Mouse (Mus musculus): ENCODE measurements around the gene Neurl1a.
"Not testable (repeated sequence)": the region's sequence is repeated elsewhere in the genome, so short reads cannot be mapped to it uniquely, and the experiment has no call there.

Neurl1a gene

DNA sequence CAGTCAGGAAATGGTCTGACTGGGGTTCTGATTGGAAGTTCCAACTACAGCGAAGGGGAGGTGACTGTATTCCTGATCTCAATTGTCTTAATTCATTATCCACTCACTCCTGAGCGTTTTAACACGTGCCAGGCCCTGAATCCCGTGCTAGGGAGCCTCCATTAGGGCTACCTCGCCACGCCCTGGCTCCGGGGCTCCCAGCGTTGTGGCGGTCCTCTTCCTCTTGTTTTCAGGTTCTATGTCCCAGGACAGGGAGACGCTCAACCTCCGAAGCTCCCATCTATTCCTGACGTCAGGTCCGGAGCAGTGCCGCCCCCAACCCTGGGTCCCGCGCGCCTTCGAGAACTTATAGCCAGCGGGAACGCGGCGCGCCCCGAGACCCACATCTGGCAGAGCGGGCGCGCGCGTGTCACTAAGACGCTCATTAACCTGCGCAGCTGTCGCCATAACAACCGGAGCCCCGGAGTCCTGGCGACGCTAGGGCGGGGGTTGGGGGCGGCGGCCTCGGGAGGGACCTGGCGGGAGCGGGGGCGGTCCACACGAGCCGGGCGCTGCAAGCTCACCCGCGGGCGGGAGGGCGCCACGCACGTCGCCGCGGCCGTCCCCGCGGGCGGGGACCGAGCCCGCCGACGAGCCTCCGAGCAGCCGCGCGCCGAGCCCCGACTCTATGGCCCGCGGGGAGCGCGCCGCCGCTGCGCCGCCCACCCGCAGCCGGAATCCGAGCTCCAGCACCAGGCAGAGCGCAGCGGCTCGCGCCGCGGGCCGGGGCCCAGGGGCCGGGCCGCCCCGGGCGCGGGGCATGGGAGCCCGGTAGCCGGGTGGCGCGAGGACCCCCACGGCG is at the start of gene Neurl1a:
Neurl1a (plus strand) TSS at position 390 of the 841 bp plus-strand sequence.
- in situ Hi-C loops (cut with MboI; ENCODE audit: low sequenced_read_pairs) = no loop called here

GRCm38 (mm10) chr19:47128835-47129234 is 49.8 kb upstream of the Neurl1a start:
- in situ Hi-C loops (cut with MboI; ENCODE audit: low sequenced_read_pairs) = no loop called here

- in situ Hi-C loops (cut with MboI; ENCODE audit: low sequenced_read_pairs) = no loop called here
Observed at GRCm38 (mm10) chr19:47130551-47131125, 48.0 kb upstream of the Neurl1a start.

GRCm38 (mm10) chr19:47133161-47133560 is 45.5 kb upstream of the Neurl1a start:
- in situ Hi-C loops (cut with MboI; ENCODE audit: low sequenced_read_pairs) = no loop called here

DNA sequence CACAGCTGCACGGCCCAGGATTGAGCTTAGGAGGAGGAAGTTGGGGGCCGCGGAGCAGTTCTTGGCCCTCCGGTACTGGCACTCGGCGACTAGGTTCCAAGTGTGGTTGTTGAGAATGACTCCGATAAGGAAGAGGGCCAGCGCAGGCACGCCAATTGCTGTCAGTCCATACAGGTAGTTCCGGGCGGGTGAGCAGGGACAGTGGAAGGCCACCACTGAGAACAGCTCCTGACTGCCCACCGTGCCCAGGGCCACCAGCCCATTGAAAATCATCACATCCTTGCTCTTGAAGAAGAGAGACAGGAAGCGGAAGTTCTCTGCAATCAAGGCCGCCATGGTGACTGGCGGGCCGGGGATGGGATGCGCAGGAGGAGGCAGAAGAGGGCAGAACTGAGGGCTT is 43.1 kb upstream of the Neurl1a start:
- in situ Hi-C loops (cut with MboI; ENCODE audit: low sequenced_read_pairs) = no loop called here

DNA sequence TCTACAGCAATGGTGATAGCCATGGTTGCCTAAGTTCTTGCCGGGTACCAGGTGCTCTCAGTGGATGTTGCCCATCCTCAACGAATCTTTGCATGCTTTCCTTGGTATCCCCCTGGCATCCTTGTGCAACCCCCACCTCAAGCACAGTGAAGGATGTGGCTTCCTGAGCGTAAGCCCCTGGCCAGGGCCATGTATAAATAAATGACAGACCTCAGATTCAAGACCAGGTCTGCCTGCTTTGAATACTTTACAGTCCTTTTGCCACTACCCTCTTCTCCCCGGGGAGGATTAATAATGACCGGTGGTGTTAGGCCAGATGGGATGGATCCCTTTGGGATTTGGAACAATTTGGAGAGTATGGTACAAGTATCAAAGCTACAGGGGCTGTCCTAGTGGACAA is 42.5 kb upstream of the Neurl1a start:
- in situ Hi-C loops (cut with MboI; ENCODE audit: low sequenced_read_pairs) = no loop called here

DNA sequence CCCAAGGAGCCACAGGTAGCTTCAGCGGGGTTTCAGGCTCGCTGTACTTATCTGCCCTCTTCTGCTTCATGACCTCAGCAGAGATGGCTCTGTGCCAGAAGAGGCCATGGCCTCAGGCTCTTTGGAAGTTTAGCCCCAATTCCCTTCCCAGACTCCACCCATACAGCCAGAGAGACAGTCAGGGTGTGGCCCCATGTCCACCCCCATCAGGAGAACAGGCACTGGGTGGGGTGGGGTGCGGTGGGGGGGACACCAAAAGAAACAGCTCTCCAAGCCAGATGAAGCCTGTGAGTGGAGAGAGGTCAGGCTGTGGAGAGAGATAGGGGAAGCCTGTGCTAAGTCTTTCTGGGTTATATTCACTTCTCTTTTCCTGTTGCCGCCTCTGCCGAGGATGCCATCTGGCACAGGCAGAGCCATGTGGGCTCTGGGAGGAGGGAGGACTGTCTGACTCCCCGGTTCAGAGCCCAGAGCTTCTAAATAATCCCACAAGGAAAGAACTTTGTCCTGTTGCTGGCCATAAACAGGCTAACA is 41.5 kb upstream of the Neurl1a start:
- in situ Hi-C loops (cut with MboI; ENCODE audit: low sequenced_read_pairs) = no loop called here

DNA sequence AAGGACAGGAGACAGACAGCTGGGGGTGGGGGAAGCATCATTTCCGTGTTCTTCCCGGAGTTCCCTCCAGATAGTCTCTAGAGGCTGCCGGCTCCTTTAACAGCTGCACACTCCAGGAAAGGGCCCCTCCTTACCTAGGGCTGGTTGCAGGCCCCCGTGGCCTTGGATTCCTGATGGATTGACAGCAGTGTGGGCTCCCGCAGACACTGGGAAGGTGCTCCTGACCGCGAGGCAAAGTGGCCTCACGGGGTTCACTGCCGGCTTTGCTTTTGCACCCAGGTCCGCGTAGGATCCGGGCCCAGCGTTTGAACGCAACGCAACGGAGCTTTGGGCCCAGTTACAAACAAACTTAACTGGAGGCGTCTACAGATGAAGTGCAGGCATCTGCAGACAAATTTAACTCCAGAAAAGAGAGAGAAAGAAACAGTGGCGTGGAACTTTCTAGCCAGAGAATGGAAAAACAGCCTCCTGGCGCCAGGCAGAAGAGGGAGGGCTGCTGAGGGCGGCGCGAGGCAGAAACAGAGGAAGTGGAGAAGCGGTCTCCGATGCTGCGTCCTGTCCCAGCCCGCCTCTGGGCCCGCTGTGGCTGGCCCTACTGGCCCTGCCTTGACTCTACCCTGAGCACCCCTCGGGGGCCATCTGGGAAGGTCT is 40.7 kb upstream of the Neurl1a start, which contains the start of gene Calhm2:
Calhm2 (minus strand) TSS at position 524 of the 651 bp plus-strand sequence.
- in situ Hi-C loops (cut with MboI; ENCODE audit: low sequenced_read_pairs) = no loop called here

- in situ Hi-C loops (cut with MboI; ENCODE audit: low sequenced_read_pairs) = not testable (repeated sequence)
Observed at GRCm38 (mm10) chr19:47139611-47140010, 39.0 kb upstream of the Neurl1a start.

DNA sequence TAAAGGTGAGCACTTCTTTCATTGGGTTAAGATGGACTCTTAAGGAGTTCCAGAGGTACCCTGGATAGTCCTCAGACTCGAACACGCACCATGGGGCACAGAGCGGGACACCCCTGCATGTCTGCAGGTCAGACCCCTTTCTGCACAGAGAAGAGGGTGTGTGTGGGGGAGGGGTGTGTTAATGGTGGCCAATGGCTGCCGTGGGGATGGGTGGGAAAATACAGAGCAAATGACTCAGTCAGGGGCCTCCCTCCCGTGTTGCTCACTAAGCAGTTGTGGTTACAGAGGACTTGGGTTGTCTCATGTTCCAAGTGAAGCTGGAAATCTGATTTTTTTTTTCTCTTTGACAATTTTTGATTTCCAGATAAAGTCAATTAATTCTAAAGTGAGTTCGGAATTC is 36.2 kb upstream of the Neurl1a start:
- in situ Hi-C loops (cut with MboI; ENCODE audit: low sequenced_read_pairs) = no loop called here

GRCm38 (mm10) chr19:47144154-47144553 is 34.5 kb upstream of the Neurl1a start, which contains the start of gene Calhm1:
TSS of gene Calhm1 (minus strand) at chr19:47144254.
- in situ Hi-C loops (cut with MboI; ENCODE audit: low sequenced_read_pairs) = no loop called here

DNA sequence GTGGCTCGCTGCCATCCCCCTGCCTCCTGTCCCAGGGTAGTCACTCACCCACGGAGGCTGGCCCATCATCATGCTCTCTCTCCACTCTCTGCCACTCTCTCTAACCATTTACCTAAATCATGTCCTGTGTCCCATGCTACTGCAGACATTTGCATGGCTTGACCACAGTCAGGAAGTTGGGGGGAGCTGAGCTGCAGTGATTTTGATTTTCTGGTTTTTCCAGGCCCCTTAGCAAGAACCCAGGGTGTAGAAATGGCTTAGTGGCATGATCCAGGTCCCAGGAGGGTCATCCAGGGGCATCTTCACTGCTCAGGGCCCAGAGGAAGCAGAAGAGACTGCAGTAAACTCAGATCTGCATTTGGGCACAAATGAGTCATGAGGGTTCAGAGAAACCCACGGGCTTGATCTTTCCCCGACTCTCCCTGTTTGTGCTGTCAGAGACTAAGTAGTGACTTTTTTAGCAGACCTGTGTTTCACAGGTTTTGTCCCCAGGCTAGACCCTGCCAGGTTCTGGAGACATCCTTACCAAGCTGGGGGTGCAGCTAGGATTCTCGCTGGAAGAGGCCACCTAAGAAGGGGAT is 30.3 kb upstream of the Neurl1a start:
- in situ Hi-C loops (cut with MboI; ENCODE audit: low sequenced_read_pairs) = no loop called here

GRCm38 (mm10) chr19:47149854-47150253 is 28.8 kb upstream of the Neurl1a start:
- in situ Hi-C loops (cut with MboI; ENCODE audit: low sequenced_read_pairs) = no loop called here

DNA sequence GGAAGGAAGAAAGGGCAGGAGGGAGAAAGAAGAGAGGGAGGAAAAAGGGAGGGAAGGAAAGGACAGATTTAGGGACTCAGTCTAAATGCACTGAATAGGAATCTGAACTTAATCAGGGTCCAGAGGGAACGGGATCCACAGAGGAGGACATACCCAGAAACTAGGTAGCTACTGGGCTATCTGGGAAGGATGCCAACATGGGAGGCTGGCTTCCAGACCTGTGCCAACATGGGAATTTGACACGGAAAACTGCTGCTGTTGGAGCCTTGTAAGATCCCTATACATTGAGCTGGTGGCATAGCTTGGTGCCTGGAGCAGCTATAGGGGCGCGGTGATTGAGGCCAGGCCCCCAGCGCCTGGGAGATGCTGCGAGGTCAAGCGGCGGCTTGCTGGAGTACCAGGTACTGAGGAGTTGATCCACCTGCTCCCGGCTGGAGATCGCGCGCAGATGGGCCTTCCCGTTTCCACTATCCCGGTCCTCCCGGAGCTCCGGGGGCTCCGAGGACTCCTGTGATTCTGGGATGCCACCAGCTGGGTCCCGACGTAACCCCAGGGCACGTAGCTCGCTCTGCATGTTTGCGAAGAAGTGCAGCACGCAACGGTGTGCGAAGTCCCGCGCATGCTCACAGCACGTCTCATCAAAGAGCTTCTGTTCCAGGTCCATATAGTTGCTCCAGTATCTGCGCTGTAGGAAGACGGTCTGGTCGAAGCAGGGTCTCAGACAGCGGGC is 27.1 kb upstream of the Neurl1a start:
- in situ Hi-C loops (cut with MboI; ENCODE audit: low sequenced_read_pairs) = no loop called here

DNA sequence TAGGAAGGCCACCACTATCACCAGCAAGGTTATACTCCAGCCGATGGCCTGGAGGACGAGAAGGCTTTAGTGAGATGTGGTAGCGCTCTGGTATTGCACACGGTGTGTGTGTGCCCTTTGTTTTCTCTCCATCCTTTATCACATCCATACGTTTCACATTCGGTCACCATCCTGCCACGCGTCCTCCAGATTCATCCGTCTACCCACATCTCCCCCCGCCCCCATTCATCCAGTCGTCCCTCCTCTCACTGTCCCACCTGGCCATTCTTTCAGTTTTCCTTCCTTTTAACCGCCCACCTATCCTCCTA is 26.6 kb upstream of the Neurl1a start:
- in situ Hi-C loops (cut with MboI; ENCODE audit: low sequenced_read_pairs) = no loop called here

DNA sequence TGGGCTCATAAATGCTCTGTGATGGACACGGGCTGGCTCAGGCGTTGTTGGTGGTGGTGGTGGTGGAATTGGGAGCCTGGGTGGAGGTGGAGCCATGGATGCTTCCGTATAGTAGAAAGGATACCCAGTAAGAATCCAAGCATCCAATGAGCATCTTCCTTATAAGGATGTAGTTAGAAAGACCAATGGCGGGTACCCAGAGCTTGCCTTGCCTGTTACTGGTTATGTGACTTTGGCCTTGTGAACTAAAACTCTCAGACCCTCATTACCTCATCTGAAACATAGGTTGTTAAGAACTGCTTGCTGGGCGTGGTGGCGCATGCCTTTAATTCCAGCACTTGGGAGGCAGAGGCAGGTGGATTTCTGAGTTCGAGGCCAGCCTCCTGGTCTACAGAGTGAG is 24.9 kb upstream of the Neurl1a start:
- in situ Hi-C loops (cut with MboI; ENCODE audit: low sequenced_read_pairs) = no loop called here

DNA sequence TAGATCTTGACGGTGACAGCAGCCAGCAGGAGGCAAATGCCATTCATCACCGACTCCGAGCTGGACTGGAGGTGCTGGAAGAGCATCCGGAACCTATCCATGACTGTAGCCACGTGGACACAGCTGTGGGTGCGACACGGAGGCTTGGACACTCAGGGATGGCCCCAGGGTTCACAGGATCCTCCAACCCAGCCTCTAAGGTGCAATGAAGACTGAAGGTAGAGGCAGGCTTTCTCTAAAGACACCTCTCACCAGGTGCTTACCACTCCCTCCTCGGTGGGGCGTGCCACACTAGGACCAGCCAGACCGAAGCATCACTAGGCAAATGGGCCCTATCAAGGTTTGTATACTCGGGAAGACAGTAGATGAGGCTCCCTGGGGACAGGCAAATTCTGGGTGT is 21.0 kb upstream of the Neurl1a start, which contains the start of gene Calhm3:
Calhm3 (minus strand) TSS at position 101 of the 400 bp plus-strand sequence.
- in situ Hi-C loops (cut with MboI; ENCODE audit: low sequenced_read_pairs) = no loop called here

GRCm38 (mm10) chr19:47161669-47162068 is 17.0 kb upstream of the Neurl1a start:
- in situ Hi-C loops (cut with MboI; ENCODE audit: low sequenced_read_pairs) = no loop called here

DNA sequence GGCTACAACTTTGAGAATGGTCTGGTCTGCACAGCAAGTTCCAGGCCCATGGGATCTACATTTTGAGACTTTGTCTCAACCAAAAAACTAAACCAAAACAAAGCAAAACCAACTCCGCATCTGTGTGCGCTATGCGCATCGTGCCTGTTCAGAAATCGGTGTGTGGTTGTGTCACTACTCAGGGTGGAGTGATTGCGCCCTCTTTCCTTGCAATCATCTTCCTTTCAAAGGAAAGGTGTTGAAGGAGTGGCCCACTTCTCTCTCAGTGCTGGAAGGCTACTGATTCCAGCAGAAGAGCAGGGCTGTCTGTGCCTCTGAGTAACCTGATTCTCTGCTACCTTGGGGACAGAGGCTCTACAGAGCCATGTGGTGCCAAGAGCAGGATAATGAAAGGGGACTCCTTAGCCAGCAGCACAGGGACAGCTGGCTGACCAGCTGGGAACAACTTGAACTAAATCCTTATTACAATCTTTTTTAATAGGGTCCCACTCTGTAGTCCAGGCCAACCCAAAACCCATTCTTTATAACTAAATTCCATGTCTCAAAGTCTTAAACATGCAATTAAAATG is 15.4 kb upstream of the Neurl1a start:
- in situ Hi-C loops (cut with MboI; ENCODE audit: low sequenced_read_pairs) = no loop called here

DNA sequence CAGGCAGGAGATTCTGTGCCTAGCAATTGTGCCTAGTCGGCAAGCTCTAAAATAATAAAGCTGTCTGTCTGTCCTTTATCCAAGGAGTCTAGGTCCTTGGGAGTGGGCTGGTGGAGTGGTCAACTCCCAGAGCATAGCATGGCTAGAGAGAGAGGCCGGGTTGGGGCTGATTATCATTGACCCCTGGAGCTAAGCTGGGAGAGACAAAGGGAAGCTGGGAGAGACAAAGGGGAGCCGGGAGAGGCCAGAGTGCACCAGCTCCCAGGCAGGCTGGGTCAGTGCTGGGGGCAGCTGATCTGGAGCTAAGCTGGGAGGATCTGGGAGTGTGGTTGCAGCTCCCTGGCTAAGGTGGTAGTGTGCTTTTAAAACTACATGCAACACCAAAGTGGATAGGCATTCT is 11.9 kb upstream of the Neurl1a start:
- in situ Hi-C loops (cut with MboI; ENCODE audit: low sequenced_read_pairs) = no loop called here

Data from CH12F3 (cell line).